Mouse (Mus musculus) CH12.LX (cell line): ENCODE measurements around the gene Tomm20. TPM values are rescaled to one million over a fixed set of nuclear protein-coding genes. Genes with fewer than 3 reads are reported as not detected.

ENCODE experiments used
- DNase-seq: peaks from one replicate; pipeline ENCODE4 v3.0.0-alpha.2; 2013; ENCODE audit errors: extremely low read depth
- H3K27ac ChIP-seq: 2 replicates; pipeline ENCODE4 v1.5.1; 2012; ENCODE audit warnings: low read depth, mild to moderate bottlenecking, control low read depth, moderate library complexity; ENCODE audit not compliant: insufficient read depth
- H3K27me3 ChIP-seq: replicated peaks from 2 replicates; pipeline ENCODE3; 2012; ENCODE audit warnings: inconsistent platforms
- H3K36me3 ChIP-seq, 2 experiments: replicated peaks in 1 of 2; 2 replicates each; pipeline versions ENCODE3 to v1.6.1; 2012; ENCODE audit warnings: inconsistent platforms in 1 of 2, low read length in 1 of 2, mild to moderate bottlenecking in 1 of 2, mixed read lengths in 1 of 2, moderate library complexity in 1 of 2; ENCODE audit not compliant: control insufficient read depth in 1 of 2, insufficient read depth in 1 of 2
- H3K4me1 ChIP-seq, 2 experiments: 2 replicates each; pipeline ENCODE4 v1.6.1; 2012; ENCODE audit warnings: inconsistent platforms in 1 of 2, moderate library complexity in 1 of 2; ENCODE audit not compliant: insufficient read depth in 2 of 2, control insufficient read depth in 1 of 2
- H3K4me2 ChIP-seq: 2 replicates; pipeline ENCODE4 v1.6.1; 2012; ENCODE audit warnings: low read depth, mild to moderate bottlenecking, control low read depth; ENCODE audit not compliant: poor library complexity, insufficient read depth, severe bottlenecking
- H3K4me3 ChIP-seq, 3 experiments: fragments of 150-350 bp in 1 of 3; sonication (generic) in 1 of 3; replicated peaks in 1 of 3; 2 replicates each; pipeline versions ENCODE3 to v1.5.1; 2011 to 2012; ENCODE audit warnings: low read depth in 2 of 3, low read length in 2 of 3, mild to moderate bottlenecking in 2 of 3, moderate library complexity in 2 of 3, control low read depth in 1 of 3, improper control_type of control experiment in 1 of 3, inconsistent platforms in 1 of 3, mixed read lengths in 1 of 3; ENCODE audit not compliant: poor library complexity in 1 of 3
- H3K79me2 ChIP-seq: replicated peaks from 2 replicates; pipeline ENCODE4 v1.6.1; 2012; ENCODE audit warnings: mild to moderate bottlenecking, moderate library complexity; ENCODE audit not compliant: control insufficient read depth, poor library complexity, insufficient read depth, severe bottlenecking; ENCODE audit errors: extremely low read depth
- H3K9ac ChIP-seq: 2 replicates; pipeline ENCODE4 v1.6.1; 2012; ENCODE audit warnings: low read depth, mild to moderate bottlenecking, control low read depth, moderate library complexity; ENCODE audit not compliant: insufficient read depth
- H3K9me3 ChIP-seq: replicated peaks from 2 replicates; pipeline ENCODE3; 2012; ENCODE audit warnings: low read length, inconsistent platforms, mixed read lengths
- ETS1 ChIP-seq: conservative IDR thresholded peaks from 2 replicates; pipeline ENCODE4 v1.6.1; 2012; ENCODE audit warnings: low read depth, mild to moderate bottlenecking, inconsistent platforms, low read length, improper control_type of control experiment, moderate library complexity
- IRF4 ChIP-seq: IDR thresholded peaks from 2 replicates; pipeline ENCODE4 v1.6.1; 2014; ENCODE audit warnings: low read depth, mild to moderate bottlenecking, inconsistent platforms, low read length, improper control_type of control experiment
- JUN ChIP-seq: IDR thresholded peaks from 2 replicates; pipeline ENCODE4 v1.6.1; 2011; ENCODE audit warnings: low read depth, mild to moderate bottlenecking, low read length, improper control_type of control experiment, moderate library complexity; ENCODE audit not compliant: insufficient read depth
- KAT2A ChIP-seq: IDR thresholded peaks from 2 replicates; pipeline ENCODE4 v1.6.1; 2012; ENCODE audit warnings: low read length, improper control_type of control experiment, inconsistent platforms; ENCODE audit not compliant: insufficient replicate concordance
- MAFK ChIP-seq: IDR thresholded peaks from 2 replicates; pipeline ENCODE4 v1.6.1; 2011; ENCODE audit warnings: low read length, improper control_type of control experiment; ENCODE audit not compliant: insufficient replicate concordance
- MEF2A ChIP-seq: IDR thresholded peaks from 2 replicates; pipeline ENCODE4 v1.6.1; 2014; ENCODE audit warnings: low read depth, mild to moderate bottlenecking, inconsistent platforms, low read length, improper control_type of control experiment, borderline replicate concordance
- POLR2A ChIP-seq: IDR thresholded peaks from 2 replicates; pipeline ENCODE4 v1.6.1; 2011; ENCODE audit warnings: low read depth, mild to moderate bottlenecking, improper control_type of control experiment, low read length
- POLR2AphosphoS2 ChIP-seq: IDR thresholded peaks from 2 replicates; pipeline ENCODE4 v1.6.1; 2011; ENCODE audit warnings: low read depth, low read length, improper control_type of control experiment
- RAD21 ChIP-seq: IDR thresholded peaks from 2 replicates; pipeline ENCODE4 v1.6.1; 2011; ENCODE audit warnings: low read depth, mild to moderate bottlenecking, low read length, improper control_type of control experiment, moderate library complexity
- SMC3 ChIP-seq: IDR thresholded peaks from 2 replicates; pipeline ENCODE4 v1.6.1; 2011; ENCODE audit warnings: low read depth, low read length, improper control_type of control experiment
- TBP ChIP-seq: conservative IDR thresholded peaks from 2 replicates; pipeline ENCODE4 v1.6.1; 2011; ENCODE audit warnings: low read depth, low read length, improper control_type of control experiment
- ZNF384 ChIP-seq: IDR thresholded peaks from 2 replicates; pipeline ENCODE4 v1.6.1; 2012; ENCODE audit warnings: low read depth, low read length, improper control_type of control experiment, inconsistent platforms
- dilution Hi-C: fragments of 300-500 bp; cut with MboI; formaldehyde crosslinking; loops from 2 replicates; pipeline ENCODE4 v1.14.3; 2020; ENCODE audit warnings: low sequenced_read_pairs; ENCODE audit not compliant: extremely low pct_unique_long_range_greater_than_20kb, extremely low pct_ligation_motif_present
- in situ Hi-C: fragments of 300-500 bp; cut with MboI; formaldehyde crosslinking; loops from 3 replicates; pipeline ENCODE4 v1.14.3; 2019; ENCODE audit warnings: low sequenced_read_pairs, low pct_ligation_motif_present, low pct_unique_long_range_greater_than_20kb, mixed read lengths
- polyA plus RNA-seq: library from polyadenylated mRNA; unstranded; fragments of >175 nt; gene quantifications from 2 replicates; pipeline ENCODE4 v1.2.1, GENCODE M21; 2012; ENCODE audit warnings: low read depth; ENCODE audit not compliant: insufficient read length
- total RNA-seq, 2 experiments: library from RNA; depleted of rRNA; stranded (reverse); fragments of 300-350 nt in 1 of 2; fragments of >200 nt in 1 of 2; gene quantifications; 2 replicates each; pipeline ENCODE4 v1.2.3; 2012 to 2014

Tomm20 gene
- total and polyA plus RNA-seq, 3 experiments = 130 to 513 (median 394) TPM

DNA sequence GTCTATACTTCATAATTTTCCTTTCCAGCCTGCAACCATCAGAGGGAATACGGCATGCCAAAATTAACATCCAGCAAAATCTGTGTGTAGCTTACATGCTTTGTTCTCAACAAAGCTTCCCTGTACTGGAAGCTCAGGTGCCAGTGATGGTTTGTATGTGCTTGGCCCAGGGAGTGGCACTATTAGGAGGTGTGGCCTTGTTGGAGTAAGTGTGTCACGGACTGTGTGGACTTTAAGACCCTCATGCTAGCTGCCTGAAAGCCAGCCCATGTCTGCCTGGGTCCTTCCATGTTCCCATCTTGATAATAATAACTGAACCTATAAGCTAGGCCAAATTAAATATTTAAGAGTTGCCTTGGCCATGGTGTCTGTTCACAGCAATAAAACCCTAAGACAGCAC is 10.3 kb downstream of the Tomm20 start:
- Histone ChIP-seq H3K27ac (no peak overlapping the region), H3K36me3 (peaks cover 76 to 92% of the 10 kb centered on the region in 2 experiments), H3K4me3 (no peak overlapping the region), H3K79me2 (peaks cover 54% of the 10 kb centered on the region), H3K4me2 (no peak overlapping the region), H3K27me3 (no peaks in the 10 kb centered on the region), H3K4me1 (peaks cover 7 to 33% of the 10 kb centered on the region in 2 experiments; a peak in 3 of 4 replicates), H3K9ac (no peak overlapping the region), H3K9me3 (no peaks in the 10 kb centered on the region)
- no peak for DNase-seq
- TF ChIP-seq TBP (no peak), IRF4 (no peak), ETS1 (no peak), KAT2A (no peak), RAD21 (no peak), MAFK (no peak), MEF2A (no peak)
- in situ Hi-C loops (no loop called here), dilution Hi-C loops (no loop called here)

DNA sequence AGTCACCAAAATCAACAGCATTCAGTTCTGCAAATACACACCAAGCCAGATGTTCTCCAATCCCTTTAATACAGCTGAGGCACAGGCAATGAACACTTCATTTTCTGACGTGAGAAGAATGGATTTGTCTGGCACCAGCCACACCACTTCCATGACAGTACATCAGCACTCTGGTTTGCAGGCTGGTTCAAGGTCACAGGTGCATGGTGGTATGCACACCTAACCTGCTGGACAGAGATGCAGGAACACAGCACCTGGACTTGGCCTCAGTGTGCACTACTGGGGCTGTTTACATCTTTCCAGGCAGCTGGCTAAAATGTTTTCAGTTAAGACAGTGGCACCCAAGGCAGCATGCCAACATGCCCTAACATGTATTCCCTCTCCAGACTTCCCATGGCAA is 13.0 kb downstream of the Tomm20 start:
- TF ChIP-seq POLR2A (0 out of 2 replicates have a peak, but pooled peaks have one; percentile 16), POLR2AphosphoS2 (0 out of 2 replicates have a peak, but pooled peaks have one; percentile 25), MEF2A (no peak), JUN (no peak)
- TF ChIP-seq, all 38 proteins: peak for 2
- Histone ChIP-seq H3K36me3 (peaks cover 81 to 94% of the 10 kb centered on the region in 2 experiments), H3K4me3 (no peak overlapping the region), H3K4me1 (peaks cover 7 to 33% of the 10 kb centered on the region in 2 experiments; a peak in 3 of 4 replicates), H3K27ac (peak overlapping the region; percentile 67; the same call in 1 of the 2 replicates), H3K79me2 (peaks cover 28% of the 10 kb centered on the region), H3K27me3 (no peaks in the 10 kb centered on the region), H3K4me2 (no peak overlapping the region), H3K9ac (no peak overlapping the region), H3K9me3 (no peaks in the 10 kb centered on the region)
- no peak for DNase-seq
- dilution Hi-C loops = no loop called here
- in situ Hi-C loops = no loop called here

DNA sequence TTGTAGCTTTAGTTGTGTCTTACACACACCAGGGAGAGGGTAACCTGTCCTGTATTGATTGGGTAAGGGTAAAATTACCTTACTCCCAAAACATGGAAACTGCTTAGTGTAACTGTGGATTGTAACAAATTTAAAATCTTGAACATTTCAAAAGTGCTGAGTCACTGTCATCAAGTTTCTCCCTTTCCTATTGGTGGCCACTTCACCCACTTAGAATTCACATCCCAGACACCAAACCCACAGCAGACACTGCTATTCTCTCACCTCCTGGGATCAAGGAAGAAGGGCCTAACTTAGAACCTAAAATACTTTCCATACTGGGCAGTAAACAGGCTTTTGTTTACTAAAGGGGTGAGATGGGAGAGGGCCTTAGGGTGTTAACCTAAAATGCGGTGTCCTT is 13.4 kb downstream of the Tomm20 start:
- TF ChIP-seq POLR2AphosphoS2 = peak; percentile 76; the same call in 1 of the 2 replicates
- peak; percentile 72 for TF ChIP-seq MAFK
- no peak for TF ChIP-seq SMC3
- TF ChIP-seq ZNF384 = no peak
- Histone ChIP-seq H3K27me3 (no peaks in the 10 kb centered on the region), H3K4me1 (peaks cover 7 to 30% of the 10 kb centered on the region in 2 experiments; a peak in 3 of 4 replicates), H3K9me3 (no peaks in the 10 kb centered on the region), H3K27ac (peak overlapping the region; percentile 67), H3K4me2 (no peak overlapping the region), H3K36me3 (peaks cover 82 to 94% of the 10 kb centered on the region in 2 experiments), H3K79me2 (peaks cover 25% of the 10 kb centered on the region), H3K9ac (no peak overlapping the region), H3K4me3 (no peak overlapping the region)
- dilution Hi-C loops (no loop called here), in situ Hi-C loops (no loop called here)
- no peak for DNase-seq
